Mouse (Mus musculus): Measurements from ENCODE around the gene Bcar1. TPM values are rescaled to one million over a fixed set of nuclear protein-coding genes. Genes with fewer than 3 reads are reported as not detected.

Bcar1 gene
- polyA plus RNA-seq, 1 experiment from 2014 or later: 9.9 TPM

GRCm38 (mm10) chr8:111678848-111679247 is 64.8 kb downstream of the Bcar1 start:
- H3K9me3 ChIP-seq (ENCODE audit: low read length): peaks cover 4% of the 10 kb centered on the region; the same call in 1 of the 2 replicates
- TF ChIP-seq EP300 (IDR thresholded peaks at IDR 0.05; ENCODE audit: low read depth): no peak
- WGBS (ENCODE audit: insufficient replicate concordance): 74% methylated on average over 7 of the region's 7 CpGs
- no peak overlapping the region for H3K4me2 ChIP-seq (ENCODE audit: low read depth, low read length)
- ATAC-seq: no peak
- H3K27me3 ChIP-seq (ENCODE audit: insufficient read depth, low read length): peaks cover 7% of the 10 kb centered on the region; the same call in 1 of the 2 replicates
- no peaks in the 10 kb centered on the region for H3K4me1 ChIP-seq (ENCODE audit: insufficient read depth)
- H3K4me3 ChIP-seq (ENCODE audit: low read depth, low read length): no peak overlapping the region
- H3K36me3 ChIP-seq (replicated peaks; ENCODE audit: insufficient read depth, low read length): no peaks in the 10 kb centered on the region
- DNase-seq: no peak
- H3K27ac ChIP-seq (ENCODE audit: low read depth): no peak overlapping the region
- no peak overlapping the region for H3K9ac ChIP-seq (replicated peaks)

GRCm38 (mm10) chr8:111678111-111678510 is 65.5 kb downstream of the Bcar1 start:
- peaks cover 4% of the 10 kb centered on the region; the same call in 1 of the 2 replicates for H3K9me3 ChIP-seq (ENCODE audit: low read length)

GRCm38 (mm10) chr8:111676237-111676636 is 67.4 kb downstream of the Bcar1 start:
- peaks cover 6% of the 10 kb centered on the region; the same call in 1 of the 2 replicates for H3K27me3 ChIP-seq (ENCODE audit: insufficient read depth, low read length)
- no peak overlapping the region for H3K4me3 ChIP-seq (ENCODE audit: low read depth, low read length)
- WGBS (ENCODE audit: insufficient replicate concordance): 76% methylated on average over 8 of the region's 8 CpGs
- no peaks in the 10 kb centered on the region for H3K4me1 ChIP-seq (ENCODE audit: insufficient read depth)
- ATAC-seq (no peak), DNase-seq (peak; percentile 44)
- H3K36me3 ChIP-seq (replicated peaks; ENCODE audit: insufficient read depth, low read length): peaks cover 3% of the 10 kb centered on the region; the same call in 1 of the 2 replicates
- no peak overlapping the region for H3K9ac ChIP-seq (replicated peaks)
- peak; percentile 67 for TF ChIP-seq CTCF (IDR thresholded peaks at IDR 0.05; ENCODE audit: low read depth)
- no peak for TF ChIP-seq EP300 (IDR thresholded peaks at IDR 0.05; ENCODE audit: low read depth)
- H3K4me2 ChIP-seq (ENCODE audit: low read depth, low read length): no peak overlapping the region
- peaks cover 4% of the 10 kb centered on the region; the same call in 1 of the 2 replicates for H3K9me3 ChIP-seq (ENCODE audit: low read length)
- no peak overlapping the region for H3K27ac ChIP-seq (ENCODE audit: low read depth)

More at GRCm38 (mm10) chr8:111678111-111678510, 65.5 kb downstream of the Bcar1 start:
- TF ChIP-seq CTCF (IDR thresholded peaks at IDR 0.05; ENCODE audit: low read depth) (peak; percentile 83), EP300 (IDR thresholded peaks at IDR 0.05; ENCODE audit: low read depth) (no peak)
- DNase-seq (peak; percentile 45), ATAC-seq (peak; percentile 59)
- Histone ChIP-seq H3K27me3 (ENCODE audit: insufficient read depth, low read length) (peaks cover 7% of the 10 kb centered on the region; the same call in 1 of the 2 replicates), H3K4me3 (ENCODE audit: low read depth, low read length) (no peak overlapping the region), H3K4me1 (ENCODE audit: insufficient read depth) (no peaks in the 10 kb centered on the region), H3K36me3 (replicated peaks; ENCODE audit: insufficient read depth, low read length) (no peaks in the 10 kb centered on the region), H3K27ac (ENCODE audit: low read depth) (no peak overlapping the region), H3K9ac (replicated peaks) (no peak overlapping the region), H3K4me2 (ENCODE audit: low read depth, low read length) (no peak overlapping the region)
- 18% methylated on average over 3 of the region's 3 CpGs for WGBS (ENCODE audit: insufficient replicate concordance)

GRCm38 (mm10) chr8:111666751-111667150 is 76.9 kb downstream of the Bcar1 start:
- TF ChIP-seq CTCF (IDR thresholded peaks at IDR 0.05; ENCODE audit: low read depth) (no peak), EP300 (IDR thresholded peaks at IDR 0.05; ENCODE audit: low read depth) (no peak)
- 62% methylated on average over 2 of the region's 2 CpGs for WGBS (ENCODE audit: insufficient replicate concordance)
- no peak for ATAC-seq
- Histone ChIP-seq H3K36me3 (replicated peaks; ENCODE audit: insufficient read depth, low read length) (peaks cover 19% of the 10 kb centered on the region), H3K4me3 (ENCODE audit: low read depth, low read length) (no peak overlapping the region), H3K4me2 (ENCODE audit: low read depth, low read length) (no peak overlapping the region), H3K9ac (replicated peaks) (no peak overlapping the region), H3K27ac (ENCODE audit: low read depth) (no peak overlapping the region), H3K27me3 (ENCODE audit: insufficient read depth, low read length) (no peaks in the 10 kb centered on the region), H3K9me3 (ENCODE audit: low read length) (no peaks in the 10 kb centered on the region), H3K4me1 (ENCODE audit: insufficient read depth) (no peaks in the 10 kb centered on the region)
- no peak for DNase-seq

GRCm38 (mm10) chr8:111662473-111662872 is 81.1 kb downstream of the Bcar1 start:
- Histone ChIP-seq H3K9ac (replicated peaks) (no peak overlapping the region), H3K36me3 (replicated peaks; ENCODE audit: insufficient read depth, low read length) (no peaks in the 10 kb centered on the region; the same call in 1 of the 2 replicates), H3K9me3 (ENCODE audit: low read length) (no peaks in the 10 kb centered on the region), H3K4me2 (ENCODE audit: low read depth, low read length) (no peak overlapping the region), H3K4me1 (ENCODE audit: insufficient read depth) (peaks cover 7% of the 10 kb centered on the region; the same call in 1 of the 2 replicates), H3K27me3 (ENCODE audit: insufficient read depth, low read length) (no peaks in the 10 kb centered on the region), H3K27ac (ENCODE audit: low read depth) (no peak overlapping the region), H3K4me3 (ENCODE audit: low read depth, low read length) (no peak overlapping the region)
- ATAC-seq: peak; percentile 45; the same call in 1 of the 2 replicates
- WGBS (ENCODE audit: insufficient replicate concordance): 83% methylated on average over 3 of the region's 3 CpGs
- peak; percentile 84 for DNase-seq
- TF ChIP-seq CTCF (IDR thresholded peaks at IDR 0.05; ENCODE audit: low read depth) (peak; percentile 93), EP300 (IDR thresholded peaks at IDR 0.05; ENCODE audit: low read depth) (no peak)

Small RNA genes lying within 50 kb of the gene (microRNA-seq; reads per million reads assigned to microRNA genes)
- gene Mir7076: not detected

Other genes with a start within 250 kb of the Bcar1 start
- 0.77 and 0.92 TPM in 2 replicates for gene Wdr59, start 221.7 kb downstream of the Bcar1 start, polyA plus RNA-seq (2015; fragmentation: Nextera tagmentation; extraction: Ambion mirVana)
- 6.3 and 7.2 TPM in 2 replicates for gene Znrf1, start 207.7 kb downstream of the Bcar1 start, polyA plus RNA-seq (2015; fragmentation: Nextera tagmentation; extraction: Ambion mirVana)
- 0.85 and 1.1 TPM in 2 replicates for gene Ldhd, start 113.4 kb downstream of the Bcar1 start, polyA plus RNA-seq (2015; fragmentation: Nextera tagmentation; extraction: Ambion mirVana)
- gene Zfp1, start 100.4 kb downstream of the Bcar1 start, polyA plus RNA-seq (2015; fragmentation: Nextera tagmentation; extraction: Ambion mirVana): 3.8 and 4.0 TPM in 2 replicates
- gene Ctrb1, start 52.8 kb downstream of the Bcar1 start, polyA plus RNA-seq (2015; fragmentation: Nextera tagmentation; extraction: Ambion mirVana): 0.13 and 38.9 TPM in 2 replicates
- 48.9 and 51.3 TPM in 2 replicates for gene Cfdp1, start 110.5 kb upstream of the Bcar1 start, polyA plus RNA-seq (2015; fragmentation: Nextera tagmentation; extraction: Ambion mirVana)
- gene Tmem170, start 132.9 kb upstream of the Bcar1 start, polyA plus RNA-seq (2015; fragmentation: Nextera tagmentation; extraction: Ambion mirVana): 4.9 TPM in 2 replicates
- not detected in 2 replicates for gene Chst5, start 166.6 kb upstream of the Bcar1 start, polyA plus RNA-seq (2015; fragmentation: Nextera tagmentation; extraction: Ambion mirVana)
- 0.56 and 1.0 TPM in 2 replicates for gene Tmem231, start 190.1 kb upstream of the Bcar1 start, polyA plus RNA-seq (2015; fragmentation: Nextera tagmentation; extraction: Ambion mirVana)
- 162 and 173 TPM in 2 replicates for gene Gabarapl2, start 196.9 kb upstream of the Bcar1 start, polyA plus RNA-seq (2015; fragmentation: Nextera tagmentation; extraction: Ambion mirVana)
- 1.8 and 2.1 TPM in 2 replicates for gene Adat1, start 248.5 kb upstream of the Bcar1 start, polyA plus RNA-seq (2015; fragmentation: Nextera tagmentation; extraction: Ambion mirVana)